Mouse (Mus musculus) adrenal gland, postnatal 14 days (tissue): ENCODE data around the gene Ltv1. TPM values are rescaled to one million over a fixed set of nuclear protein-coding genes. Genes with fewer than 3 reads are reported as not detected.

Experiments
- total RNA-seq: library from RNA; stranded (reverse); gene quantifications from 2 replicates; pipeline ENCODE4 v1.2.3, GENCODE M21; 2021

The Ltv1 gene
- total RNA-seq, 1 experiment from 2014 or later: 42.7 TPM

Other genes starting within 250 kb of the Ltv1 start
- gene Stx11, start 228.9 kb downstream of the Ltv1 start, total RNA-seq: 6.2 and 6.7 TPM in 2 replicates
- 11.0 and 11.2 TPM in 2 replicates for gene Sf3b5, start 187.8 kb downstream of the Ltv1 start, total RNA-seq
- 13.0 and 15.7 TPM in 2 replicates for gene Plagl1, start 132.7 kb downstream of the Ltv1 start, total RNA-seq
- not detected in 2 replicates for gene Zc2hc1b, start 15.1 kb downstream of the Ltv1 start, total RNA-seq